Mouse (Mus musculus) spleen, postnatal 10 days (tissue): Measurements from ENCODE around the gene Rnasel.

Experiments used
- DNase-seq, 2 experiments: peaks; one replicate each; pipeline ENCODE4 v3.0.0; 2021 to 2022; ENCODE audit warnings: low spot score in 2 of 2

The Rnasel gene

DNA sequence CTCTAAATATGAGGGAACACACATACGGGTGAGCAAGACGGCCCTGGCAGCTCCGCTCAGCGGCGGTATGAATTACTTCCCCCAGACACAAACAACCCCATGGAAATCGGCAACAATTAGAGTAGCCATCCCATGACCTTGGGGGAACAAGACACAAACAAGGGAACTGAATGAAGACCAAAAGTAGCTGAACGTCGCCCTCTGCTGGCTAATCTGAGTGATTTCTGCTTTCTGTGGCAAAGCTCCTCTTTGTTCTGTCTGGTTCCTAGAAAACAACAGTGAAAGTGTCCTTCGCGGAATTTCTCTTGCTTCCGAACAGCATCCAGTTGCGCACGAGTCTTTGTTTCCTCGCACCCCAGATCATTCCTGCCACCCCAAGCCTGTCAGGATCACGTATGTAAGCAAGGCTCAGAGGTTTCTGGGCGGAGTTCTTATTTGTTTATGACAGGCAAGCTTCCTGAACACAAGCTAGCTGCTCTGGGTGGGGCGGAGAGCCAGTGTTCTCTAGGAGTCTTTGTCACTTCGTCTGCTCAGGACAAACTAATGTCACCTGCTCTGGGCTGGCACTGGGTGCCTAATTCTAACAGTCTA lies at the start of gene Rnasel:
Rnasel (plus strand) TSS at position 216 of the 591 bp plus-strand sequence.
- peak; percentile 74 to 86 for DNase-seq

DNA sequence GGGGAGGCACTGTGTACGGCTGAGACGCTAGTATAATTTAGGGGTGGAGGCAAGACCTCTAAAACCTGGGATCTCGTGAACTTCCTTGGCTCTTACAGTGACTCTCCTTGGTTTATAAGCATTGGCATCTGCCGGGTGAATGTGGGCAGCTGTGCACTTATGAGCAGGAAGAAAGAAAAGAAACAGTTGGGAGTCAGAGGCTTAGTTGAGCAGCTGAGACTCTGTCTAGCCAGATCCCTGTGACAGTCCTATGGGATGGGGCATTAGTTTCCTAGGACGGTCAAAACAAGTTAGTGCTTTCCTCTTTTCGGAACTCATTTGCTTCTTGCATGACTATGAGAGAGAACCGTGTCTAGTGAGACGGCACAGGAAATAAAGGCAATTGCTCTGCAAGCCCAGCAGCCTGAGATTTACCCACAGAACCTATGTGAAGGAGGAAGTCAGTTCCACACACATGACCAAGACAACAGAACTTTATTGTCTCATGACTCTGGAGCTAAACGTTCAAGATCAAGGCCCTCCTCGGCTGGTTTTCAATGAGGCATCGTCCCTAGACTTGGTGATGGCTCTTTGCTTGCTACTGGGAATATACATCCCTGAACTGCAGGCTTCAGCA lies 48.7 kb upstream of the Rnasel start:
- DNase-seq: no peak

DNA sequence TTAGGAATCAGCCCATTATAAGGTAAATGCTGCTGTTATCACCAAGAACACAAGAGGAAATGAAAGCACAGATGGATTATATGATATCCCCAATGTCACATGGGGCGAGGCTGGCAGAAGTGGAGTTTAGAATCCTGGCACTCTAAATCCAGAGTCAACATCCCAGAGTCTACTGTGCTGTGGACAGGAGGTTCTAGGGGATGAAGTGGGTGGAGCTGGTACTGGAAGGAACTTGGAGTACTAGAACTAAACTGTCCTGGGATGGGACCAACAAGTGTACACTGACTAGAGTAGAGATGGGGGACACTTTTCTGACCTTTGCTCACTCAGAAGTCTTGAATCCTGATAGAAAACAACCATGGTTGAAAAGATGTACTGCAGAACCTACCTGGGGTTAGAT lies 47.8 kb upstream of the Rnasel start:
- no peak for DNase-seq

DNA sequence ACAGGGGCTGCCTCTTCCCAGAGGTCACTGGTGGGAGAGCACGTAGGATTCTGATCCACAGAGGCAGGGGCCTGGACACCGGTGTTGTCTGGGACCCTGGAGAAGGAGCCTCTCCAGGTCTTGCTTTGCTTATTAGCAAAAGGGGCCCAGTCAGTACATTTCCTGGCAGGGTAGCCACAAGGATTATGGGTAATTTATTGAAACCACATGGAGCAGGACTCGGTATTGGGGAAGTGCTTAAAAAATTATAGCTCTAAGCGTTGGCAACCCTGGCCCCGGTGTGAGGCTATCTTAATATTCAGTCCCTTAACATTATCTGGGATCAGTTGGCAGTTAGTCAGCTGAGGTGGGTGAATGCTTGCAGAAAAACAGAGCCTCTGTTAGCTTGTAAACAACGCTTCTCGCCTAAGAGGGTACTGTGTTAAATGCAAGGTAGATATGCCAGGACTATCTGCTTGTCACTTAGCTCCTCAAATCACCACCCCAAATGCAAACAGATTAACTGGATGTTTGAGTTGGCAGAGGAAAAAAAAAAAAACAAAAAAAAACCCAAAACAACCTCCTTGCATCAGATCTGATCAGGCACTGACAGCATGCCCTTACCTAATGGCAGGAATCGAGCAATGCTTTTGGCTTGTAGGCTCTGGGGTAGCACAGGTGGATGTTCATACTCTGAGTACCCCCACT lies 46.9 kb upstream of the Rnasel start:
- DNase-seq: no peak

DNA sequence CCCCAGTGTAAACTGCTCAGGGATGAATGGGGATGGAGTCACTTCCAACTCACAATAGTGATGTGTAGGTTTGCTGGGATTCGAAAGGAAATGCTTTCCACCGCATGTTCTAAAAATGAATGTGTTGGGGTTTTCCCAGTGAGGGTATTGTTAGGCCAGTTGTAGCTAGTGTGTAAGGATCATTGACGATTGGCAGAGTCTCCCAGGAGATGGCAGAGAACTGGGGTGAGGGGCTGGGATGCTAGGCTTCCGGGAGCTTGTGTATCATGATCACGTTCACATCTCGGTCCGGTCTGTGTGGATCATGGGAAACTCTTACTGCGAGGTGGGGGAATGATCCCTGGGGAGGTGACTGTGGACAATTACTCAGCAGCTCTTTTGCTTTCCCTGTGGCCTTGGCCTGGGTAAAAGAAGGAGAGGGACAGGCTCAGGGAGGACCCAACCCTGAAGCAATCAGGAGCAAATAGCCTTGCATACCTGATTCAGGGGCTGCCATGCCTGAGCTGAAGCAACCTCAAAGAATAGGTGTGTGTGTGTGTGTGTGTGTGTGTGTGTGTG lies 46.3 kb upstream of the Rnasel start:
- DNase-seq: no peak

DNA sequence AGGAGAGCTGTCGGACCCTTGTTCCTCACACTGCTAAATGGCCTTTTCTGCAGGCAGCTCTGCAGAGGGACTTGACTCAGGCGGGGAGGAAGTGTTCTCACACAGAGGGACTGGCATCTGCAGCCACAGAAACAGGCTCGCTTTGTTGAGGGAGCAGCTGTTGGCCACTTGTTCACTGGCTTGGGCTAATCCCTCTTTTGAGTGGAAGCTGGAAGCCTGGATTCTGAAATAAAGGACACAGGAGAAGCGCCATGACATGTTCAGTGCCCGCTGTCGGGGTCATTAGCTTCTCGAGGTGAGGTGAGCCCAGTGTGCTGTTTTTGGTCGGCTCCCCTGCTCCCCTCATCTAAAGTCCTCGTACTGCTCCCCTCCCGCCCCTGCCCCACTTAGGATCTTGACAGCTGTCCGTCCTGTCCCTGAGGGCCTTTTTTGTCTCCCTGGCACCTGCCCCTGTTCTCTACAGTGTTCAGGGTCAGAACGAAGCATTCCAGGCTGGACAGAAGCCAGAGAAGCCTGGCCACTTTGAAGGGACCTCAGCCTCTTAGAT lies 45.7 kb upstream of the Rnasel start:
- no peak for DNase-seq

DNA sequence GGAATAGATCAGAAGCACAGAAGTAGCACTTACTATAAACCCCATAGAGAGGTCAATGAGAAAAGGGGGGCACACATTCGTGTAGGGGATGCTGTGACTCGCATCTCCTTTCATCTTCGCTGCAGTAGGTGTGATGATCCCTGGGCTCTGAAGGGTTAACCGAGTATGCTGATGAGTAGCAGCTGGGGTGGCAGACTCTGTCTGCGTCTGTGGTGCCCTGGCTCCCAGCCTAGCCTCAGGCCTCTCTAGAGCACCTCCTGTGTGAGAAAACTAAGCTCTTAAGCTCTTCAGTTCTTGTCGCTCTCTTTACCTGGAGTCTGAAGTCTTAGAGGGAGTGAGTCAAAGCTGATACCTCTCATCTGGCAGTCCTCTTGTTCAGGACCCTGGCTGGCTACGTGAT lies 45.1 kb upstream of the Rnasel start:
- no peak for DNase-seq

DNA sequence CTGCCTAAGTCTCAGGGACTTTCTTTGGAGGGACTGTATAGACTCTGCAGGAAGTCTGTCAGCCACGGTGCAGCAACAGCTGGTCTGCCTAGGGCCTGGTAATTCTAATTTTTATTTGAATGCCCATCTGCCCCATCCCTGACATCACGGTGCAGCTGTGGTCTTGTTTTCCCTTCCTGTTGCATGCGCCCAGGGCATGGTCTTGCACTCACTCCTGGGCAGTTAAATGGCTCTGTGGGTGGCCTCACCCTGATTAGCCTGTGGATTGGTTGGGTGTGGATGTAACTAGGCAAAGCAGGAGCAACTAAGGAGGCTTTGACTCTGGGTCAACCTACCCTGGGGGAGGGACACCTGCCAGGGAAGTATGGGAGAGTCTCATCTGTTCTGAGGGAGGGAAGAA lies 44.2 kb upstream of the Rnasel start:
- no peak for DNase-seq

DNA sequence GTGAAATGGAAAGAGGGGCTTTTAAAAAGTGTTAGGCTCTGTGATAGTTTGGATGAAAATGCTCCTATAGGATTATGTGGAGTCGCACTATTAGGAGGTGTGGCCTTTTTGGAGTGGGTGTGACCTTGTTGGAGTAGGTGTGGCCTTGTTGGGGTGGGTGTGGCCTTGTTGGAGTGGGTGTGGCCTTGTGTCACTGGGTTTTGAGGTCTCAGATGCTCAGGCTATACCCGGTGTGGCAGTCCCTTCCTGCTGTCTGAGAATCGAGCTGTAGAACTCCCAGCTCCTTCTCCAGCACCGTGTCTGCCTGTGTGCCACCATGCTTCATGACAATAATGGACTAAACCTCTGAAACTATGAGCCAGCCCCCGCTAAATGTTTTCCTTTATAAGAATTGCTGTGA lies 40.6 kb upstream of the Rnasel start:
- DNase-seq: no peak

DNA sequence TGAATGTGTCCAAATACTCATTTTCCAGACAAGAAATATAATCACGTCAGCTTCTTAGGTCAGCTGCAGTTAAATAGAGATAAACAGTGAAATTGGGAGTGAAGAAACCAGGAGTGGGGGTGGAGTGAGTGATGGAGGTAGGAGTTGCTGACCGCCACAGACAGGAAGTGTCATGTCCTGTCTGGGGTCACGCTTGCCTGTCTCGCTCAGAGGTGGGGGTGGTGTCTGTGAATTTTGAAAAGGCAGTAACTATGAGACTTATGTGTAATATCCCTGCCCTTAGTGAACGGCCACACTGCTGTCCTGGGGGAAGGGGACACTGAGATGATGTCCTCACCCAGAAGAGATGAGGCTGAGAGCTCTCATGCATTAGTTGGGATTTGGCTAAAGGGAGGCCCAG lies 39.8 kb upstream of the Rnasel start:
- DNase-seq: no peak

DNA sequence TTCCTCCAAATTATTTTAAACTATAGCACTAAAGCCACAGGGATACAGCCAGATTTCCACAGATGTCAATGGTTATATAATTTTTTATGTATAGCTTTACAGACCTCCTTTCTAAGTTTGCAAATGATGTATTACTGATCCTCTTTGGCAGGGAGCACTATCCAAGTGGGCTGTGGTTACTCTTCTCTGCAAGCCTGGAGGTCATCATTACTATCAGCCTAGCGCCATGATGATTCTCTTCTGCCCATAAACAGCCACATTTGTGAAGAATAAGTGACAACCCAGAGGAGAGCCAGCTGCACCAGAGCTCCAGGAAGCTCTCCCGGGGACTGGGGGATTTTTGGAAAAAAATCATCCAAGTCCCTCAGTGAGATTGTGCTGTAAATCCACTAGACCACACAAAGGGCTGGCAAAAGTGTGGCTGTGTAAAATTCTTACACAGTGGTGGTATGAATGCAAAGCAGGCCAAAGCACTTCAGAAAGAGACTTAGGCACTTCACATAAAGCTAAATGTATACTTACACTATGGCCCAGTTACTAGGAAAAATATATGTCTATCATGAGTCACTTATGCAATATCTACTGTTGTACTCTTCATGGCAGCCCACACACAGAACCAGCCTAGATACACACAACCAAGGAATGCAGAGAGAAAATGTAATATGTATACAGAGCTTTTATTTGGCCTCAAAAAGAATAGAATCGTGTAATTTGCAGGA lies 37.5 kb upstream of the Rnasel start:
- DNase-seq: no peak

DNA sequence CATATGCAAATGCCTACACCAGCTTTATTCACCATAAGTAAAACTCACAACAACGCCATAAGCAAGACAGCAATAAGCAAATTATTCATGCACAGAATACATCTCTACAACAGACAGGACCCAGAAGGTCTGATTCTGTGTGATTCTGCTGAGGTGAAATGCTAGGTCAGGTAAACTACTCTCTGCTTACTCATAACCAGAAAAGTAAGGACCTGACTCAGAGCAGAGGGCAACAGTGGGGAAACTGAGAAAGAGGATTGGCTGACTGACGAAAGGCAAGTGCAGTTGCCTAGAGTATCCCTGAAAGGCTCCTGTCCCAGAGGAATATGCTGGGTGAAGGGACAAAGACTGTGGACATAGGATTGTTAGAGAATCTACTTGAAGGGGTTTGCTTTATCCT lies 36.6 kb upstream of the Rnasel start:
- DNase-seq: no peak

DNA sequence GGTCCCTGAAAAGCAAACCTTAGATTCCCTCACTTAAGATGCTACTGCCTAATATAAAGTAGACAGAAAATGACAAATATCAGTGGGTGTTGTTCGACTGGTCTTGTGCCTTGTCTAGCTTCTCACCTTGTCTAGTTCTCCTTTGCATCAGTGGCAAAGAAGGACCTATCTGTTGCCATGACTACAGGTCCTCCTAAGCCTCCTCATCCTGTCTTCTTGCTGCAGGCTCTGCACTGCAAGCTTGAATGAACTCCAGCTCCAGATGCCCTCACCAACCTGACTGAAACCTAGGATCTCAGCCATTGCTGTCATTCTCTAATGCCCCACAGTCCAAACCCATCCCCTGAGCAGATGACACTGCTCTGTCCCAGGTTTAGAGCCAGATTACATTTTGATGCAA lies 31.2 kb upstream of the Rnasel start:
- no peak for DNase-seq

DNA sequence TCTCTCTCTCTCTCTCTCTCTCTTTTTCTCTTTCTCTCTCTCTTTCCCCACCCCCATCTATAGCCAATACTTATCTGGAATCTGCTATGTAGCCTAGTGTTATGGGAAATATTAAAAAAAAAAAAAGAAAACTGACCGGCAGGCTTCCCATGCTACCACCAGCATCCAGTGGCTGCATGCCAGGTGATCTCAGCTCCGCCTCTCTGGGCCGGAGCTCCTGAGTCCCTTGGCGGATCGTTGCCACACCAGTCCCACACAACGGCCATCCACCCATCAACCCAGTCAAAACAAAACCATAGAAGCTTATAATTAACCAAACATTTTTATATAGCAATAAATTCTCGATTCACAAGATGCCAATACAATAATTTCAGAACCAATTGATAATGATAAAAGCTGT lies 28.3 kb upstream of the Rnasel start:
- DNase-seq: no peak

DNA sequence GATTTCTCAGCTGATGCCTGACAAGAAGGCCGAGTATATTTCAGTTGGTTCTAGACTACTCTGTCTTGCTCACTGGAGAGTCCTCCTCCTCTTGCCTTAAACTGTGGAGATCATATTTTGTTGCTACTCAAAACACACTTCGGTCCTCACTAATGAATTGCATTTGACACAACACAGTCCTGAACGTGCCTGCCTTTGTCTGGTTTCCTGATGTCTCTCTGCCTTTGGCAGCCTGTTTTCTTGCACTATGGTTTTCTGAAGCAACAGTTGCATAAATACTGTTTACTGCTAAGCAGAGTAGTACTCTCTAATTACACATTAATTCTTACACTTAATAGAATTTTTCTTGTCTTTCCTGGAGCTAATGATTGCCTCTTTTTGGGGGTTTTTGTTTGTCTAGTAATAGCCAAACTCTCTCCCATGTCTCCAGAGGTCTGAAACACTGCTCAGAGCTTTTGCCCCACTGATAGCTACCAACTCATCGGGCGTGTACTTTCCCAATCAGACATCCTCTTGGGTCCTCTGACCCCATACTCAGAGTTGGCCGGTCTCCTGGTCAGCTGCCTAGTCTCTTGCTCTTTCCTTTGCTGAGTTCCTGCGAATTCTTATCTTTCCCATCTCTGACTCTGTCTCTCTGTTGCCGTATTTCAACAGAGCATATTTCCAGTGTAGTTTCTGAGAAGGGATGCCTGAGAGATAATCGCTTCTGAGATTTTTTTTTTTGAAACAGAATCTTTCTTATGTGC lies 27.5 kb upstream of the Rnasel start:
- no peak for DNase-seq

DNA sequence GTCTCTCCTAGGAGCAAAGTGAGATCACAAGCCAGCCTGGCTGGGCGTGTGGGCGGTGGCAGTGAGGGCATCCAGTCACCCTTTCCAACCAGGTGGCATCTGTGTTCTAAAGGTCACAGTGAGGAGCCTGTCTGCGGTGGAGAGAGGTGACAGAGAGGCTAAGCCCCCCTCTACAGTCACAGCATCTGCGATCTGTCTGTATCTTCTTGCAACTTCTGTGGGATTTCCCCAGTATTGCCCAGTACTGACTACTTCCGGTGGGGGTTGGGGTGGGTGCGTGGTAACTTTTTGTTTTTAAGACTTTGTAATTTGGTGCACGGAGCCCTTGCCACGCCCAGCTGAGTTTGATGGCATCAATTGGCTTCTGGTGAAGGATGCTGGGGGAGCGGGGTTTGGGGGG lies 25.8 kb upstream of the Rnasel start:
- no peak for DNase-seq

DNA sequence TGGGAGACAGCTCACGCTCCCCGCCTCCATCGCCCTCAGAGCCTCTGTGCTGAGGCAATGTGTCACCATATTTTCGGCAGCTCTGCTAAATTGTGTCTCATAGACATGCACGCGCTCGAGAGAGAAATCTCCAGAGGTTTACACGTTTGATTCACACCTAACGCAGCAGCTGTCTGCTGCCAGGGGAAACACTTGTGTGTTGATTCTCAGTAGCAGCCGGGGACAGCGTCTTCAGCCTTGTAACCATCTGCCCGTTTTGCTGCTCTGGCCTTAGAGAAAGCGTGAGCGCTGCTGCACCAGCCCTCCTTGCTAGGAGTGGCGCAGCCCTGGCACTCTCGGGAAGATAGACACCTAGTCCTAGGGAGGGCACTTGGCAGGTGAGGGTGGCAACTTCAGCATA lies 22.6 kb upstream of the Rnasel start:
- no peak for DNase-seq

DNA sequence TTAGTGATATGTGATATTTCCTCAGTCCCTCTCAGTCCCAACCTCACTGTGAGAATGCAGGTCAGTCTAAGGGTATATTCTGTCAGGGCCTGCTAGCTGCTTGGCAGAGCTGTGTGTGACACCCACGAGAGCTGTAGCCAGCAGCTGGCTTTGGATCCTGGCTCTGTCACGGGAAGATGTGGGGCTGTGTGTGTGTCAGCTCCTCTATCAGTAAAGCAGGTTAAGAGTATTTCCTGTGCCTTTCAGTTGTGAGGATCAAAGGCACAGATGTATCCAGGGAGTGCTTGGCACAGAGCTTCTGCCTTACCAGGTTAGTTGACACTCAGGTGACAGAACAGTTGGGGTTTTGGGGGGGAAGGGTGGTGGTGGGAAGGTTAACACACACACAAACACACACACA lies 19.4 kb upstream of the Rnasel start:
- no peak for DNase-seq

DNA sequence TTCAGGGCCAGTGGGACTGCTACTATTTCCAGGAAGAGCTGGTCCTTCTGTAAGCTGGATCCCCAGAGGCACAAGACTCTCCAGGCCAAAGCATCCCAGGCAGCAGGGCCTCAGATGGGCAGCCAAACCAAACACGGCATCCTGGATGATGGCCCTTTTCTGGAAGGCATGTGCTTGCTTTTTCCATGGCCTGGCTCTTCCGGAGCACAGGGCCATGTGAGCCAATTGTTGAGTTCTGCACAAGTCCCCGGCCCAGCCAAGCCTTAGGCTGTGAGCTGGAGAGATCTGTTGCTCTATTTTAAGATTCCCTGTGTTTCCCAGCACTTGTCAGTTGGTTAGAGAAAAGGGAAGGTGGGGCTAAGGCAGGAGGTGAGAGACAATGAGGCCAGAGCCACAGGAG lies 18.6 kb upstream of the Rnasel start:
- DNase-seq: no peak

DNA sequence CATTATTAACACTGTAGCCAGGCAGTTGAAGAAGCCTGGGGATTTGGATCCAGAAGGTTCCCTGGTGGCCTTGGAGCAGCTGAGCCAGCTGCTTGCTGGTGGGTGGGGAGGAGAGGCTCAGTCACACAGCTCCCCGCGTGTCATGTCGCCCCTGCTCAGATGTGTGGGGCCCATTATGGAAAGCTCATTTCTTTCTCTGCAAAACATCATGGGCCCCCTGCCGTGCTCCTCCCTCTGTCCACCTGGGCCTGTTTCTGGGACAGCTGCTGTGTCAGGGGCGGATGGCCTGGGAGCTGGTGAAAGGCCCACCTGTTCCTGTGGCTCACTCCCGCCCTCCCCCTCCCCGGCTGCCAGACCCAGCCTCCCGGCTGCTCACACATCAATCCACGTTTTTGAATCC lies 16.0 kb upstream of the Rnasel start:
- no peak for DNase-seq

DNA sequence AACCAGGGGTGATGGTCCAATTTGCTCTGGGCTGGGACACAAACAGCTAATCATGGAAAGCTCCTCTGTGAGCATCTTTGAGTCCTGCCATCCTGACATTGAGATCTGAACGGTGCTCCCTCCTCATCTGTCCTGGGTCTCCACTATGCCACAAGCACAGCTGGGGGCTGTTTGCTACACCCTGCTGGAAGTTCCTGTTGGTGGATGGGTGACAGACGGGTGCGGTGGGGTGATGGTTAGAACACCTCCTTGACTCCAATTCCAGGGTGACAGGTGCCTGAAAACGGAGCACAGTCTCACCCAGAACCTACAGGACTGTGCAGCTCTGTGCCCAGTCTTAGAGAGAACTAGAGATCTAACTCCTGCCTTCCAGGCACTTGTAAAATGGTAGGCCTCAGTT lies 14.4 kb upstream of the Rnasel start:
- no peak for DNase-seq

DNA sequence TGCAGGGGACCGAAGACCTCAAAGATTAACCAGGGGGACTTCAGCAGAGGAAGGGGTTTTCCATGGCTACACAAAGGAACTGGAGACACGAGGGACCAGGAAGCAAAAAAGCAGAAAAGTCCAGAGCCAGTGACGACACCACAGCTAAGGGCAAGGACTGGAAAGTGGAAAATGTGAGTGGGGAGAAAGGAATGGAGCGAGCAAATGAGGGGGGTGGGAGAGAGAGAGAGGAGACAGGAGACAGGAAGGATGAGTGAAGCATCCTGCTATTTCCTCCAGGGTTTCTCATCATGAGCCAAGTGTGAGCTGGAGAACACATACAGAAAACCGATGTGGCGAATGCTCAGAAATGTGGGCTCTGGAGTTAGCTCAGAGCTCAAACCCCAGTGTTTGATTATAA lies 13.1 kb upstream of the Rnasel start:
- DNase-seq: no peak
